Mouse (Mus musculus): ENCODE measurements around the gene Pecam1. TPM values are rescaled to one million over a fixed set of nuclear protein-coding genes. Genes with fewer than 3 reads are reported as not detected.
"Not testable (repeated sequence)": the region's sequence is repeated elsewhere in the genome, so short reads cannot be mapped to it uniquely, and the experiment has no call there.

Pecam1 gene
- polyA plus RNA-seq, 1 experiment: 24.3 TPM

DNA sequence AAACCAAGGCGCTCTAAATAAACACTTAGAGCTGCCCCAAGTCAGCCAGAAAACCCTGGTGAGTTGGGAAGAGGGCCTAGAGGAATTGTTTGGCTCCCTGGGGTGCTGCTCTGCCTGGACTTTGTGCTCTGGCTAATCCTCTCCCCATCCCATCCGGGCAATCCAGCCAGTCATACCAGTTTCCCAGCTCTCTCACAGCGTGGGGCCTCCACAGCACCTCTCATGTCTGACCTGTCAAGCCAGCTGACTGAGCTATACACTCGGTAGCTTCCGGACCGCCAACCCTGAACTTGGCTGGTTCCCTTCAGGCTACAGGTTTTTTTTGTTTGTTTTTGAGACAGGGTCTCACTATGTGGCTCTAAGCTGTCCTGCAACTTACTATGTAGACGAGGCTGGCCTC lies 112.7 kb downstream of the Pecam1 start:
- no peak for TF ChIP-seq POLR2A (IDR thresholded peaks at IDR 0.05; ENCODE audit: insufficient read depth, low read length)
- peak; percentile 86 for TF ChIP-seq EP300 (IDR thresholded peaks at IDR 0.05; ENCODE audit: insufficient read depth, low read depth, low read length)
- Histone ChIP-seq H3K4me3 (ENCODE audit: low read depth, low read length) (no peak overlapping the region), H3K27me3 (ENCODE audit: control insufficient read depth, insufficient read depth, low read length, poor library complexity, severe bottlenecking) (no peaks in the 10 kb centered on the region), H3K36me3 (ENCODE audit: control insufficient read depth, insufficient read depth, low read length, poor library complexity, severe bottlenecking) (no peaks in the 10 kb centered on the region), H3K9me3 (replicated peaks; ENCODE audit: control insufficient read depth, insufficient read depth, low read length, poor library complexity, severe bottlenecking) (peaks cover 5% of the 10 kb centered on the region), H3K27ac (ENCODE audit: insufficient read depth, low read length) (peak overlapping the region; percentile 70), H3K9ac (ENCODE audit: low read depth, poor library complexity, severe bottlenecking) (no peak overlapping the region), H3K4me1 (ENCODE audit: control insufficient read depth, insufficient read depth, low read length) (peaks cover 5% of the 10 kb centered on the region)

DNA sequence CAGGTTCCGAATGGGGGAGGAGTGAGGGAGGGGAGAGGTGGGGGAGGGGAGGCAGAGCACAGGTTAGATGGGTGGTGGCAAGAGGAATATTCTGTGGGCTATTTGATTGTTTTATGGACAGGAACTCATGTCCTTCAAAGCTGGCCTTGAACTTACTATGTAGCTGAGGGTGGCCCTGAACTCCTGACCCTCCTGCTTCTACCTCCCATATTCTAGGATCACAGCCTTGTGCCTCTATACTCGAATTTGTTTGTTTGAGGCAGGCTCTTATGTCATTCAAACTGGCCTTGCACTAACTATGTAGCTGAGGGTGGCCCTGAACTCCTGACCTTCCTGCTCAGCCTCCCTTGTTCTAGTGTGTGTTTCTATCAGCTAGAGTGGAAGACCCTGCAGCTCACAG lies 114.5 kb downstream of the Pecam1 start:
- Histone ChIP-seq H3K36me3 (ENCODE audit: control insufficient read depth, insufficient read depth, low read length, poor library complexity, severe bottlenecking) (no peaks in the 10 kb centered on the region), H3K9me3 (replicated peaks; ENCODE audit: control insufficient read depth, insufficient read depth, low read length, poor library complexity, severe bottlenecking) (peaks cover 22% of the 10 kb centered on the region), H3K27ac (ENCODE audit: insufficient read depth, low read length) (peak overlapping the region; percentile 58), H3K9ac (ENCODE audit: low read depth, poor library complexity, severe bottlenecking) (no peak overlapping the region), H3K4me3 (ENCODE audit: low read depth, low read length) (no peak overlapping the region), H3K4me1 (ENCODE audit: control insufficient read depth, insufficient read depth, low read length) (peaks cover 5% of the 10 kb centered on the region), H3K27me3 (ENCODE audit: control insufficient read depth, insufficient read depth, low read length, poor library complexity, severe bottlenecking) (no peaks in the 10 kb centered on the region)
- TF ChIP-seq EP300 (IDR thresholded peaks at IDR 0.05; ENCODE audit: insufficient read depth, low read depth, low read length): no peak
- TF ChIP-seq CTCF (IDR thresholded peaks at IDR 0.05; ENCODE audit: low read depth, low read length): no peak
- no peak for TF ChIP-seq POLR2A (IDR thresholded peaks at IDR 0.05; ENCODE audit: insufficient read depth, low read length)

GRCm38 (mm10) chr11:106634175-106634574 lies 116.3 kb downstream of the Pecam1 start:
- H3K27me3 ChIP-seq (ENCODE audit: control insufficient read depth, insufficient read depth, low read length, poor library complexity, severe bottlenecking); H3K4me1 ChIP-seq (ENCODE audit: control insufficient read depth, insufficient read depth, low read length); H3K36me3 ChIP-seq (ENCODE audit: control insufficient read depth, insufficient read depth, low read length, poor library complexity, severe bottlenecking); H3K4me3 ChIP-seq (ENCODE audit: low read depth, low read length); H3K27ac ChIP-seq (ENCODE audit: insufficient read depth, low read length); H3K9ac ChIP-seq (ENCODE audit: low read depth, poor library complexity, severe bottlenecking): not testable (repeated sequence)
- H3K9me3 ChIP-seq (replicated peaks; ENCODE audit: control insufficient read depth, insufficient read depth, low read length, poor library complexity, severe bottlenecking): peaks cover 22% of the 10 kb centered on the region

DNA sequence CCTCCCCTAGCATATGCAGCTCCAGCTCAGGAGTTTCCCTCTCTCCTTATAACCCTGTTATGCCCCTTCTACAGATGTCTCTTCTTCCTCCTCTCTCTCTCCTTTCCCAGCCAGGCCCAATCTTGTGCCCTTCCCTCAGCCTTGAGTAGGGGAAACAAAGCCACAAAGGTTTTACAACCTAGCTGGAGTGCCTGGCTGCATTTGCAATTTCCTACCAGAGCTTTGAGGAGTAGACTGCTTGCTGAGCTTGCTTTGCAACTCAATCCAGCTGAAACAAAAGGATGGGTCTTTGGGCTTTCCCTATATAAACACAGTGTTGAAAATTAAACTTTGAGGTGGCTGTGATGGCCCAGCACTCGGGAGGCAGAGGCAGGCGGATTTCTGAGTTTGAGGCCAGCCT lies 117.0 kb downstream of the Pecam1 start:
- TF ChIP-seq EP300 (IDR thresholded peaks at IDR 0.05; ENCODE audit: insufficient read depth, low read depth, low read length) (no peak), CTCF (IDR thresholded peaks at IDR 0.05; ENCODE audit: low read depth, low read length) (no peak), POLR2A (IDR thresholded peaks at IDR 0.05; ENCODE audit: insufficient read depth, low read length) (no peak)
- Histone ChIP-seq H3K4me3 (ENCODE audit: low read depth, low read length) (no peak overlapping the region), H3K9me3 (replicated peaks; ENCODE audit: control insufficient read depth, insufficient read depth, low read length, poor library complexity, severe bottlenecking) (peaks cover 22% of the 10 kb centered on the region), H3K27me3 (ENCODE audit: control insufficient read depth, insufficient read depth, low read length, poor library complexity, severe bottlenecking) (no peaks in the 10 kb centered on the region), H3K4me1 (ENCODE audit: control insufficient read depth, insufficient read depth, low read length) (peaks cover 4% of the 10 kb centered on the region), H3K36me3 (ENCODE audit: control insufficient read depth, insufficient read depth, low read length, poor library complexity, severe bottlenecking) (no peaks in the 10 kb centered on the region), H3K27ac (ENCODE audit: insufficient read depth, low read length) (peak overlapping the region; percentile 7; the same call in 1 of the 2 replicates), H3K9ac (ENCODE audit: low read depth, poor library complexity, severe bottlenecking) (no peak overlapping the region)

DNA sequence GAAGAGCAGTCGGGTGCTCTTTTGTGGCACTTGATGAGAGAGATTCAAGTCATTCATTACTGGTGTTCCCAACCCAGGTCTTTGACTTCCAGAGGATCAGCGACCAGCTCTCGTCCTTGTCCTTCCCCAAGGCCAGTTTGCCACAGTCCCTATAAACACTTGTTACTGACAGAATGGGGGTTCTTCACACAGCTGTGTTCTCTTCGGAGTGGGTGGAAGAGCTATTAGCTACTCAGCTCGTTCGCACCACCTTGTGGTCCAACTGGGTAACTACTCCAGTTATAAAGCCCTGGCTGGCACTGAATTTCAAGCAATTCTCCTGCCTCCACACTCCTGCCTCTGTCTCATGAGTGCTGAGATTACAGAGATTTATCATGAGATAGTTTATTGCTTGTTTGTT lies 122.7 kb downstream of the Pecam1 start:
- H3K9me3 ChIP-seq (replicated peaks; ENCODE audit: control insufficient read depth, insufficient read depth, low read length, poor library complexity, severe bottlenecking): peaks cover 16% of the 10 kb centered on the region
- H3K4me3 ChIP-seq (ENCODE audit: low read depth, low read length): no peak overlapping the region
- no peaks in the 10 kb centered on the region for H3K27me3 ChIP-seq (ENCODE audit: control insufficient read depth, insufficient read depth, low read length, poor library complexity, severe bottlenecking)
- no peak overlapping the region for H3K27ac ChIP-seq (ENCODE audit: insufficient read depth, low read length)
- H3K36me3 ChIP-seq (ENCODE audit: control insufficient read depth, insufficient read depth, low read length, poor library complexity, severe bottlenecking): no peaks in the 10 kb centered on the region
- H3K4me1 ChIP-seq (ENCODE audit: control insufficient read depth, insufficient read depth, low read length): no peaks in the 10 kb centered on the region
- TF ChIP-seq CTCF (IDR thresholded peaks at IDR 0.05; ENCODE audit: low read depth, low read length) (peak; percentile 64), EP300 (IDR thresholded peaks at IDR 0.05; ENCODE audit: insufficient read depth, low read depth, low read length) (no peak)
- H3K9ac ChIP-seq (ENCODE audit: low read depth, poor library complexity, severe bottlenecking): no peak overlapping the region

DNA sequence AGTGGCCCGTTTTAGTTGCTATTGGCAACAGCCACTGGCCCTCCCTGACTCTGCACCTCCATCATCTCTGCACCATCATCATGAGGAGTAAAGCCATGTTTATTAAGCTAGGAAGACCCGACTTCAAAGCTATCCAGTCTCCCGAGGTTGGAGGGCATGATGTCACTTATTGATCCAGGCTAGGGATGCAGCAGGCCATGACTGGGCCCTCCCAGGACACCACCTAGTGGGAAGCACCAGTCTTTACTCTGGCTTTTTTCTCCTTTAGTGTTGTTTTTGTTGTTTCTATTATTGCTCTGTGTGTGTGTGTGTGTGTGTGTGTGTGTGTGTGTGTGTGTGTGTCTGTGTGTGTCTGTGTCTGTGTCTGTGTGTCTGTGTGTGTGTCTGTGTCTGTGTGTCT lies 124.9 kb downstream of the Pecam1 start:
- Histone ChIP-seq H3K36me3 (ENCODE audit: control insufficient read depth, insufficient read depth, low read length, poor library complexity, severe bottlenecking) (no peaks in the 10 kb centered on the region), H3K27ac (ENCODE audit: insufficient read depth, low read length) (no peak overlapping the region), H3K27me3 (ENCODE audit: control insufficient read depth, insufficient read depth, low read length, poor library complexity, severe bottlenecking) (no peaks in the 10 kb centered on the region), H3K9me3 (replicated peaks; ENCODE audit: control insufficient read depth, insufficient read depth, low read length, poor library complexity, severe bottlenecking) (no peaks in the 10 kb centered on the region), H3K4me1 (ENCODE audit: control insufficient read depth, insufficient read depth, low read length) (no peaks in the 10 kb centered on the region), H3K4me3 (ENCODE audit: low read depth, low read length) (no peak overlapping the region), H3K9ac (ENCODE audit: low read depth, poor library complexity, severe bottlenecking) (no peak overlapping the region)
- TF ChIP-seq POLR2A (IDR thresholded peaks at IDR 0.05; ENCODE audit: insufficient read depth, low read length) (no peak), EP300 (IDR thresholded peaks at IDR 0.05; ENCODE audit: insufficient read depth, low read depth, low read length) (no peak), CTCF (IDR thresholded peaks at IDR 0.05; ENCODE audit: low read depth, low read length) (peak; percentile 28)
